Mouse (Mus musculus) thymus, adult 2 months (tissue): Measurements from ENCODE around the gene Fgfr2.

Experiments used
- CTCF ChIP-seq: fragments of 200-500 bp; IDR thresholded peaks from 2 replicates; pipeline ENCODE4 v1.5.1; 2012; ENCODE audit warnings: mild to moderate bottlenecking, control low read depth, low read length, moderate library complexity, borderline replicate concordance; ENCODE audit not compliant: control insufficient read depth, poor library complexity, insufficient read depth; ENCODE audit errors: extremely low read depth
- POLR2A ChIP-seq: fragments of 200-500 bp; IDR thresholded peaks from 2 replicates; pipeline ENCODE4 v1.6.1; 2012; ENCODE audit warnings: mild to moderate bottlenecking, low read length, control low read depth, moderate library complexity; ENCODE audit not compliant: control insufficient read depth, poor library complexity, insufficient read depth; ENCODE audit errors: extremely low read depth

GRCm38 (mm10) chr7:131597779-131598482, 1525.2 kb downstream of the Fgfr2 start:
- no peak for TF ChIP-seq CTCF
- no peak for TF ChIP-seq POLR2A
